Mouse (Mus musculus) liver, embryonic 15.5 days (tissue): ENCODE measurements around the gene Gimap4. TPM values are rescaled to one million over a fixed set of nuclear protein-coding genes. Genes with fewer than 3 reads are reported as not detected.
"Not testable (repeated sequence)": the region's sequence is repeated elsewhere in the genome, so short reads cannot be mapped to it uniquely, and the experiment has no call there.

Experiments
- ATAC-seq: fragments of 200-750 bp; cut with Nextera tagmentation; 2 replicates; pipeline ENCODE4 v1.8.0; 2017; ENCODE audit warnings: moderate number of reproducible peaks, mild to moderate bottlenecking, moderate library complexity; ENCODE audit not compliant: insufficient read depth
- H3K27ac ChIP-seq: fragments of 300-500 bp; sonication (generic); replicated peaks from 2 replicates; pipeline ENCODE4 v1.5.1; 2015; ENCODE audit warnings: mild to moderate bottlenecking, inconsistent platforms
- H3K27me3 ChIP-seq: fragments of 300-500 bp; sonication (generic); 2 replicates; pipeline ENCODE4 v1.6.1; 2015; ENCODE audit warnings: mild to moderate bottlenecking, inconsistent platforms
- H3K36me3 ChIP-seq: fragments of 300-500 bp; sonication (generic); replicated peaks from 2 replicates; pipeline ENCODE4 v1.6.1; 2015; ENCODE audit warnings: moderate library complexity, mild to moderate bottlenecking, inconsistent platforms
- H3K4me1 ChIP-seq: fragments of 300-500 bp; sonication (generic); replicated peaks from 2 replicates; pipeline ENCODE4 v1.6.1; 2015; ENCODE audit warnings: inconsistent platforms
- H3K4me2 ChIP-seq: fragments of 300-500 bp; sonication (generic); 2 replicates; pipeline ENCODE4 v1.6.1; 2015; ENCODE audit warnings: moderate library complexity, mild to moderate bottlenecking, inconsistent platforms
- H3K4me3 ChIP-seq: fragments of 300-500 bp; sonication (generic); replicated peaks from 2 replicates; pipeline ENCODE4 v1.5.1; 2015; ENCODE audit warnings: mild to moderate bottlenecking, inconsistent platforms
- H3K9ac ChIP-seq: fragments of 300-500 bp; sonication (generic); 2 replicates; pipeline ENCODE4 v1.6.1; 2015; ENCODE audit warnings: moderate library complexity, mild to moderate bottlenecking, inconsistent platforms
- H3K9me3 ChIP-seq: fragments of 300-500 bp; sonication (generic); replicated peaks from 2 replicates; pipeline ENCODE4 v1.6.1; 2016; ENCODE audit warnings: inconsistent platforms
- WGBS: fragments of 180-500 bp; shearing (Covaris S2); methylation state at CpG from one replicate; pipeline ENCODE4 v1.1.7; 2015; ENCODE audit warnings: mixed read lengths; ENCODE audit not compliant: insufficient replicate concordance; 5-methylcytosine and 5-hydroxymethylcytosine counted together
- polyA plus RNA-seq: library from polyadenylated mRNA; unstranded; fragments of >200 nt; fragmentation: Nextera tagmentation; extraction: Ambion mirVana; gene quantifications from 2 replicates; pipeline ENCODE4 v1.2.1, GENCODE M21; 2015

Gene Gimap4
- polyA plus RNA-seq, 1 experiment from 2014 or later = 10.3 TPM

DNA sequence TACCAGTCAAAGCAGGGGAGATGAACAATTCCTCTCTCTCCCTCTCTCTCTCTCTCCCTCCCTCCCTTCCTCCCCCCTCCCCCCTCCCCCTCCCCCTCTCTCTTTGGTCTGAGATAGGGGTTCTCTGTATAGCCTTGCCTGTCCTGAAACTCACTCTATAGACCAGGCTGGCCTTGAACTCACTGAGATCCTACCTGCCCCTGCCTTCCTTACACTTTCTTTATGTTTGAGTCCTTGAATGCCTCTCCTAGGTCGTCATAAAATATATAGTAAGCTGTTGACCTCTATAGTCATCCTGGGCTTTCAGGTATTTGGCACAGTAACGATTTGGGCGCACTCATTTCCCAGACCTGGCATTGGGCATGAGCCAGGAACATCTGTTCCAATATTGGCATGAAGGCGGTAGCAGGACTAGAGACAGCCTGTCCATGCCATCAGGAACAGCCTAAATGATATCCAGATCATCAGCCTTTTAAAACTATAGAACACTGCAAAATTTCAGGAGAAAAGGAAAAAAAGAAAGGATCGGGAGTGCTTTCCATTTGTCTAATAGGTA is 7.4 kb upstream of the Gimap4 start:
- Histone ChIP-seq H3K9me3 (no peaks in the 10 kb centered on the region), H3K4me3 (peak overlapping the region; percentile 52; the same call in 1 of the 2 replicates), H3K36me3 (no peaks in the 10 kb centered on the region), H3K9ac (no peak overlapping the region), H3K27ac (no peak overlapping the region), H3K4me1 (peaks cover 26% of the 10 kb centered on the region), H3K4me2 (peak overlapping the region; percentile 64), H3K27me3 (no peaks in the 10 kb centered on the region)
- ATAC-seq = no peak
- 66% methylated on average over 5 of the region's 5 CpGs for WGBS

DNA sequence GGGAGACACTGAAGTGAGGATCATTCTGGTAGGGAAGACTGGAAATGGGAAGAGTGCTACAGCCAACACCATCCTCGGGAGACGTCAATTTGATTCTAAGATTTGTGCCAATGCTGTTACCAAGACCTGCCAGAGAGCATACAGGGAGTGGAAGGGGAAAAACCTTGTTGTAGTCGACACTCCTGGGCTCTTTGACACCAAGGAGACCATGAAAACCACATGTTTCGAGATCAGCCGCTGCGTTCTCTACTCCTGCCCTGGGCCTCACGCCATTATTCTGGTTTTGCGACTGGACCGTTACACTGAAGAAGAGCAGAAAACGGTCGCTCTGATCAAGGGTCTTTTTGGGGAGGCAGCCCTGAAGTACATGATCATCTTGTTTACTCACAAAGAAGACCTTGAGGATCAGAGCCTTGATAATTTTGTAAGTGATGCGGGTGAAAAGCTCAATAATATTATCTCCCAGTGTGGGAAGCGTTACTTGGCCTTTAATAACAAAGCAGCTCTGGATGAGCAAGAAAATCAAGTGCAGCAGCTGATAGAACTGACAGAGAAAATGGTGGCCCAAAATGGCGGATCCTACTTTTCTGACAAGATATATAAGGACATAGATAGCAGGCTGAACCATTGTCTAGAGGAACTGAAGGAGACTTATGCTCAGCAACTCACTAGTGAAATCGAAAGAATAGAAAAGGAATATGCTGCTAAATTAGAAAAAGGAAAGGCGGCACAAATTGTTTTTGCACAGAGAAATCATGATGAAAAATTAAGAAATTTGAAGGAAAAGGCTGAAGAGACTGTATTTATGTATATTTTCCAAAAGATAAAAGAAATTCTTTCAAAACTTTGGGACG is 6.6 kb upstream of the Gimap4 start:
- WGBS = 76% methylated on average over 17 of the region's 17 CpGs
- Histone ChIP-seq H3K36me3 (no peaks in the 10 kb centered on the region), H3K4me1 (peaks cover 26% of the 10 kb centered on the region), H3K27ac (no peak overlapping the region), H3K9me3 (no peaks in the 10 kb centered on the region), H3K9ac (no peak overlapping the region), H3K4me3 (no peak overlapping the region), H3K4me2 (peak overlapping the region; percentile 64; the same call in 1 of the 2 replicates), H3K27me3 (no peaks in the 10 kb centered on the region)
- no peak for ATAC-seq

DNA sequence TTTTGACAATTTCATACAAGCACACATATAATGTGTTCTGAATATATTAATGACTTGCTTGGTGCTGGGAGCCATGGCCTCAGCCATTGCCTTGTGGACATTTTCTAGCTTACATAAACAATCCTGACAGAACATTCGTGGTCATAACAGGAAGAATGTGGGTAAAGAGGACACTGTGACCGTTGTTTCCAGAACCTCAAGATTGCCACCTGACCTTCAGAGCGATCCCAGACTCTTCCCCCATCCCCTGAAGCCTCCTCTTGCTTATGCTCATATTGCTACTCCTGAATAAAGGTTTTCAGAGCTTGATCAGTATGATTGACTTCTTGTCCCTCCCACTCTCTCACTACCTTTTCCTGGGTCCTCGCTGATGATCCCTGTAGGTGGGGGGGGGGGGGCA is 6.0 kb upstream of the Gimap4 start:
- Histone ChIP-seq H3K4me1 (peaks cover 26% of the 10 kb centered on the region), H3K27me3 (no peaks in the 10 kb centered on the region), H3K9me3 (no peaks in the 10 kb centered on the region), H3K27ac (no peak overlapping the region), H3K9ac (no peak overlapping the region), H3K36me3 (no peaks in the 10 kb centered on the region), H3K4me2 (no peak overlapping the region), H3K4me3 (no peak overlapping the region)
- no peak for ATAC-seq
- 39% methylated on average over 4 of the region's 4 CpGs for WGBS

DNA sequence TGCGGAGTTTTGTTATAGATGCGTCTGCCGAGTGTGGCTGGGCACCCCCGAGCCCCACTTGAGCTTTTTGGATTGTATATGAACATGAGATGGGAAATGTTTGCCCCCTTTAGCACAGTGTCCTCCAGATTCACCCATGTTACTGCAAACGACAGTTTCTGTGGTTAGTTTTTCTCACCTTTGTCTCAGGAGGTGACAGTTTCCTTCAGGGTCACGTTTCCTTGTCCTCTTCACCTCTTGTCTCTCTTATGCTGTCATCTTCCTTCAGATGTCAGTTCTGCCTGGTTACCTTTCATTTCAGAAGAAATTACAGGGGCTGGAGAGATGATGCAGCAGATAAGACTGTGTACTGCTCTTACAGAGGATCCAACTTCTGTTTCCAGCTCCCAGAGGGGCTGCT is 4.6 kb upstream of the Gimap4 start:
- Histone ChIP-seq H3K36me3 (no peaks in the 10 kb centered on the region), H3K9me3 (no peaks in the 10 kb centered on the region), H3K4me2 (no peak overlapping the region), H3K27me3 (no peaks in the 10 kb centered on the region), H3K4me3 (no peak overlapping the region), H3K27ac (no peak overlapping the region), H3K4me1 (peaks cover 28% of the 10 kb centered on the region), H3K9ac (no peak overlapping the region)
- WGBS = 56% methylated on average over 6 of the region's 6 CpGs
- no peak for ATAC-seq

DNA sequence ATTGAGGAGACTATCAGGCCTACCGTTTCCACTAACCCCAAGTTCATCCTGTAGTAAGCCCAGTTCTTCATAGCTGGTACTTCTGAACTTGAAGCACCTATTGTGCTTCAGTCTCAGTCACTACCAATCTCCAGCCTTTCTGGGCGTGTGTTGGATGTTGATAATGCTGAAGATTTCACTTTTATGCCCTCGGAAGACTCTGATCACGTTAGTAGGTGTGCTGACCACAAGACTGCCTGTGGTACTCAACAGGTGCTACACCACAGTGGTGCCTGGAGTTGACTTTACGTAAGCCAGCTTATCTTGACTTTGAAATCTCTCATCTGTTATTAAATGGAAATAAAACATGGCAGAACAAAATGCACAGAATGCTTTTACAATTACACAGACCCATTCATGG is 3.9 kb upstream of the Gimap4 start:
- no peak for ATAC-seq
- H3K27ac ChIP-seq = no peak overlapping the region
- WGBS = 42% methylated on average over 5 of the region's 5 CpGs

DNA sequence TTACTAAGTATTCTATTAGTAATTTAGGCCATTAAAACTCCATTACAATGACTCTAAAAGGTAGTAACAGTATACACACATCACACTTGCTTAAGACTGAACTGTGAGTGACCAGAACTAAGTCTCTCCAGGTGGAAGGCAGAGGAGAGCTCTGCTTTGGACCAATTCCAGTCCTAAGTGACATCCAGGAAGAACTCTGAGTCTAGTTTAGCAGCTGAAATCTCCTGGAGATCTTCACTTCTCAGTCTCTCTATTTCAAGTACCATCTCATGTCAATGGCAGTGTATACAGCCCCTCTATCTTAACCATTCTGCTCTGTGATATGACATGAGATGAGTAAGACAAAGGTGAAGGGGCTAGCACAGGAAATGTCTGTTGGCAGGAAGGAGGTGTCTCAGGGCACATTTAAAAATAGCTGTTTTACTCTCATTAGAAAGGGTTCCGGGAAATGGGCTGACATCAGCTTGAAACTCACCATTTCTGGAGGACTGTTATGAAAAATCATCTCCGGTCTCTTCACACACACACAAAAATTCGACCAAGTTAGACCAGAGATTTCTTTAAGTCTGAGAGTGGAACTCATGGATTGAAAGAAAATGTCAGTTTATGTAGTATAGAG is 2.8 kb upstream of the Gimap4 start:
- Histone ChIP-seq H3K27ac (no peak overlapping the region), H3K36me3 (no peaks in the 10 kb centered on the region), H3K4me2 (no peak overlapping the region), H3K4me3 (no peak overlapping the region), H3K9ac (no peak overlapping the region), H3K4me1 (peaks cover 11% of the 10 kb centered on the region), H3K27me3 (no peaks in the 10 kb centered on the region), H3K9me3 (no peaks in the 10 kb centered on the region)
- WGBS = 16% methylated on average over 3 of the region's 3 CpGs
- no peak for ATAC-seq

More for the DNA sequence above, 3.9 kb upstream of the Gimap4 start:
- Histone ChIP-seq H3K9me3 (no peaks in the 10 kb centered on the region), H3K4me2 (no peak overlapping the region), H3K27me3 (no peaks in the 10 kb centered on the region), H3K36me3 (no peaks in the 10 kb centered on the region), H3K4me1 (peaks cover 22% of the 10 kb centered on the region), H3K4me3 (no peak overlapping the region), H3K9ac (no peak overlapping the region)

DNA sequence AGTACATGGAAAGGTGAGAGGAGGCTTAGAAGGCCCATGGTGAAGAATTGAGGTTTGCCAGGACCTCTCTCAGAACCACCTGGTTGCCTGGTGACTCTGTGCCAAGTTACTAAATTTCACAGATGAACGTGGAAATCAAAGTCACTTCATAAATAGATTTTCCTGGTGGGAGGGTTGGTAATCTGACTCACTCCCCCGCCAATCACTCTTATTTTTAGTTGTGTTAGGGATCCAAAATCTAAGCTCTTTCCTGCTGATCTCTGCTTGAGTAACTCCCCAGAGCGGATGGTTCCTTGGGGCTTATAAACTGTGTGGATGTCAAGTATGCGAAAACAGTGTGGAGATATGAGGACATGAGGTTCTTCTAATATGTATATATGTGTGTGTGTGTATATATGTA is 2.1 kb upstream of the Gimap4 start:
- no peak for ATAC-seq
- Histone ChIP-seq H3K4me2 (no peak overlapping the region), H3K9ac (no peak overlapping the region), H3K27me3 (no peaks in the 10 kb centered on the region), H3K27ac (no peak overlapping the region), H3K36me3 (no peaks in the 10 kb centered on the region), H3K4me1 (peaks cover 7% of the 10 kb centered on the region; the same call in 1 of the 2 replicates), H3K4me3 (no peak overlapping the region), H3K9me3 (no peaks in the 10 kb centered on the region)
- WGBS = 59% methylated on average over 4 of the region's 4 CpGs

DNA sequence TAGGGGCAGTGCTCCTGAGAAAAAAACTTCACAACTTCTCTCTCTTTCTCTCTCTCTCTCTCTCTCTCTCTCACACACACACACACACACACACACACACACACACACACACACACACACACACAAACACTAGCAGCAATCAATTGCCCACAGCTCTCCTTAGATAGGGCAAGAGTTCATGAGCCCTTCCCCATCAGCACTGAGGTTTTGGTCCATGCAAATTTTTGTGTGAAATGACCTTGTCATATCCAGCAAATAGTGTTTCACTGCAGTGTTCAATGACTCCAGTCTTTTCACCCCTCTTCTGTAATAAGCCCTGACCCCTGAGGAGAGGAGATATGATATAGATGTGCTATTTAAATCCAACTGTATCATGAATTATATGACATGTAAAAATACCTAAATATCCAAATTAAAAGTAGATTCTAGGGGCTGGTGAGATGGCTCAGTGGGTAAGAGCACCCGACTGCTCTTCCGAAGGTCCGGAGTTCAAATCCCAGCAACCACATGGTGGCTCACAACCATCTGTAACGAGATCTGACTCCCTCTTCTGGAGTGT is 1.0 kb upstream of the Gimap4 start:
- H3K4me3 ChIP-seq, H3K9me3 ChIP-seq, H3K27ac ChIP-seq, H3K4me2 ChIP-seq, H3K4me1 ChIP-seq, H3K36me3 ChIP-seq, H3K27me3 ChIP-seq, H3K9ac ChIP-seq, ATAC-seq: not testable (repeated sequence)
- whole genome bisulfite sequencing = 72% methylated on average over 4 of the region's 4 CpGs

DNA sequence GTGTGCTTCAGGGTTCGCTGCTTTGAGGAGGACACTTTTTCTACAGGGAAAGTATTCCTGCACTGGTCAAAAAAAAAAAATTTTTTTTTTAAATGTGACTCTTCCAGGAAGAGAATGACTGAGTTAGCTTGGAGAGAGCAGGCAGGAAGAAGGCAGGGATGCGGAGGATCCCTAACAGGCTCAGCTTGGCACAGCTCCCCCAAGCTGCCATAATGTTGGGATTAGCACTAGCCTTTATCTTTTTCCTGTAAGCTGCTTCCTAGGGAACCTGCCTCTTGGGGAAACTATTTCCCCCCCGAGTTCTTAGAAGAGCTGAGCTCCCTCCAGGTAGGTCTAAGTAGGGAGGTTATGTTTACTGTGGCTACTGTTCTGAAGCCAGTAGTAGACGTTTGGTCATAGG is 457 bp downstream of the Gimap4 start:
- no peaks in the 10 kb centered on the region for H3K9me3 ChIP-seq
- H3K27ac ChIP-seq = peak overlapping the region; percentile 16; the same call in 1 of the 2 replicates
- H3K4me2 ChIP-seq = no peak overlapping the region
- 0 out of 2 replicates have a peak, but pooled peaks cover 3% of the 10 kb centered on the region for H3K4me1 ChIP-seq
- no peak overlapping the region for H3K4me3 ChIP-seq
- no peaks in the 10 kb centered on the region for H3K36me3 ChIP-seq
- H3K9ac ChIP-seq = no peak overlapping the region
- 34% methylated on average over 4 of the region's 4 CpGs for WGBS
- no peaks in the 10 kb centered on the region for H3K27me3 ChIP-seq
- no peak for ATAC-seq

DNA sequence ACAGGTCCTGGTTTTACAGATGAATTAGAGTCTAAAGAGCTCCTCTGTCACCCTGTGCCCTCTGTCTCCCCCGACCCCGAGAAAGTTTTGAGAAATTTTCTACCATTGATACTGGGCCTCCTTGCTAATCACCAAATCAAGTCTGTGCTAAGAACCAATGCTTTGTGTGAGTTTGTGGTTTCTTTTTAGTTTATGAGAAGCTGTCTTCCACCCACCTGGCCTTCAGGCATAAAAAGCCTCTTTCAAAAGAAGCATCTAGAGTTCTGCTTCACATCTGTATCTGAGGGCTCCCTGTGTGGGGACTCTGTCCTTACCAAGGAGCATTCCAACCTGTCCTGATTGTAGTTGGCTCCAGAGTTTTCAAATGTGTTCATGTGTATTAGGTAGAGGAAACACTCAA is 902 bp downstream of the Gimap4 start:
- Histone ChIP-seq H3K27ac (peak overlapping the region; percentile 16; the same call in 1 of the 2 replicates), H3K4me2 (no peak overlapping the region), H3K36me3 (no peaks in the 10 kb centered on the region), H3K4me1 (0 out of 2 replicates have a peak, but pooled peaks cover 3% of the 10 kb centered on the region), H3K9ac (no peak overlapping the region), H3K4me3 (no peak overlapping the region), H3K9me3 (no peaks in the 10 kb centered on the region), H3K27me3 (no peaks in the 10 kb centered on the region)
- no peak for ATAC-seq
- 44% methylated on average over 2 of the region's 2 CpGs for WGBS
